Mouse (Mus musculus) liver, adult 2 months (tissue): ENCODE results near the gene Rtf1. TPM values are rescaled to one million over a fixed set of nuclear protein-coding genes. Genes with fewer than 3 reads are reported as not detected.

Experiments
- DNase-seq: peaks from one replicate; pipeline ENCODE4 v3.0.0-alpha.2; 2011; ENCODE audit warnings: low read depth, low spot score; ENCODE audit errors: extremely low read depth
- H3K27ac ChIP-seq: fragments of 200-500 bp; replicated peaks from 2 replicates; pipeline ENCODE4 v1.5.1; 2012; ENCODE audit warnings: low read depth, mild to moderate bottlenecking, control low read depth, inconsistent platforms, low read length; ENCODE audit not compliant: insufficient read depth
- H3K27me3 ChIP-seq: fragments of 200-500 bp; 2 replicates; pipeline ENCODE4 v1.6.1; 2012; ENCODE audit warnings: mild to moderate bottlenecking, moderate library complexity, low read length, inconsistent platforms; ENCODE audit not compliant: control insufficient read depth, insufficient read depth
- H3K36me3 ChIP-seq: fragments of 200-500 bp; 2 replicates; pipeline ENCODE4 v1.6.1; 2012; ENCODE audit warnings: low read length, inconsistent platforms; ENCODE audit not compliant: control insufficient read depth, insufficient read depth
- H3K4me1 ChIP-seq: fragments of 200-500 bp; 2 replicates; pipeline ENCODE4 v1.6.1; 2011; ENCODE audit warnings: low read length; ENCODE audit not compliant: control insufficient read depth, insufficient read depth
- H3K4me3 ChIP-seq: fragments of 200-500 bp; 2 replicates; pipeline ENCODE4 v1.5.1; 2011; ENCODE audit warnings: low read depth, mild to moderate bottlenecking, control low read depth, low read length, moderate library complexity; ENCODE audit not compliant: insufficient read depth
- H3K79me2 ChIP-seq: fragments of 200-500 bp; 2 replicates; pipeline ENCODE4 v1.6.1; 2012; ENCODE audit warnings: inconsistent platforms, mild to moderate bottlenecking, low read length, moderate library complexity; ENCODE audit not compliant: control insufficient read depth, insufficient read depth
- H3K9ac ChIP-seq: fragments of 200-500 bp; 2 replicates; pipeline ENCODE4 v1.6.1; 2012; ENCODE audit warnings: low read depth, mild to moderate bottlenecking, control low read depth, inconsistent platforms, low read length
- CTCF ChIP-seq: fragments of 200-500 bp; IDR thresholded peaks from 2 replicates; pipeline ENCODE4 v1.5.1; 2011; ENCODE audit warnings: low read depth, low read length, control low read depth
- POLR2A ChIP-seq: fragments of 200-500 bp; IDR thresholded peaks from 2 replicates; pipeline ENCODE4 v1.6.1; 2011; ENCODE audit warnings: low read length, control low read depth; ENCODE audit not compliant: insufficient read depth; ENCODE audit errors: extremely low read depth
- WGBS: fragments of 180-500 bp; shearing (Covaris S2); methylation state at CpG from one replicate; pipeline ENCODE4 v1.1.7; 2018; 5-methylcytosine and 5-hydroxymethylcytosine counted together
- polyA plus RNA-seq: library from polyadenylated mRNA; depleted of rRNA; stranded (reverse); fragments of >200 nt; gene quantifications from 2 replicates; pipeline ENCODE4 v1.2.3, GENCODE M21; 2012
- total RNA-seq: library from RNA; depleted of rRNA; stranded (reverse); fragments of >200 nt; gene quantifications from 2 replicates; pipeline ENCODE4 v1.2.3, GENCODE M21; 2014

The Rtf1 gene
- total and polyA plus RNA-seq, 2 experiments = 5.2 to 5.4 TPM

DNA sequence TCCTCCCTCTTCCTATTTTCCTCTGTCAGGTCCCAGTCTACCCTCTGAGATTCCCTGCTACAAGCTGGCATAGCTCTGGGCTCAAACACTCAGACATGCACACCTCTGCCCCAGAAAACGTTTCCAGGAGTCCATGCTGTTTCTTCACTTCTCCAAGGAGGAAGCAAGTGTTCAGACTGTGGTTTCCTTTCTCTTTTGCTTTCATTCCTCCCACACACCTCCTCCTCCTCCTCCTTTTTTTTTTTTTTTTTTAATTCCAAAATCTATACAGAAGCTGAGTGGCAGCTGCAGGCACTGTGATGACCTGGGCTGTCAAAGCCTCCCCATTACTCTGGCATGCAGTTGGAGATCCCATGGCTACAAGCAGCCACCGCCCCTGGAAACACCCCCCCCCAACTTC is 65.7 kb downstream of the Rtf1 start:
- no peak overlapping the region for H3K27ac ChIP-seq

GRCm38 (mm10) chr2:119741581-119742411 is 66.9 kb downstream of the Rtf1 start, which contains the start of gene Itpka:
TSS of gene Itpka (plus strand) at chr2:119742337.
- peak within 1 kb of the TSS; percentile 84 for H3K9ac ChIP-seq
- peak within 1 kb of the TSS; percentile 82 for H3K4me3 ChIP-seq
- H3K27ac ChIP-seq = 0 out of 2 replicates have a peak within 1 kb of the TSS, but pooled peaks have one; percentile 19
- peaks cover 14% of the 10 kb centered on the region; the same call in 1 of the 2 replicates for H3K4me1 ChIP-seq
- TF ChIP-seq POLR2A (no peak), CTCF (no peak)
- H3K27me3 ChIP-seq = peaks cover 8% of the 10 kb centered on the region
- H3K36me3 ChIP-seq = no peaks in the 10 kb centered on the region
- peak; percentile 17 for DNase-seq
- no peaks in the 10 kb centered on the region for H3K79me2 ChIP-seq
- WGBS = 3% methylated on average over 48 of the region's 53 CpGs

More for the DNA sequence above, 65.7 kb downstream of the Rtf1 start:
- DNase-seq = no peak
- Histone ChIP-seq H3K36me3 (no peaks in the 10 kb centered on the region), H3K79me2 (no peaks in the 10 kb centered on the region), H3K9ac (no peak overlapping the region), H3K4me1 (peaks cover 14% of the 10 kb centered on the region; the same call in 1 of the 2 replicates), H3K27me3 (peaks cover 8% of the 10 kb centered on the region), H3K4me3 (no peak overlapping the region)
- 66% methylated on average over 2 of the region's 2 CpGs for WGBS
- TF ChIP-seq POLR2A (no peak), CTCF (no peak)

DNA sequence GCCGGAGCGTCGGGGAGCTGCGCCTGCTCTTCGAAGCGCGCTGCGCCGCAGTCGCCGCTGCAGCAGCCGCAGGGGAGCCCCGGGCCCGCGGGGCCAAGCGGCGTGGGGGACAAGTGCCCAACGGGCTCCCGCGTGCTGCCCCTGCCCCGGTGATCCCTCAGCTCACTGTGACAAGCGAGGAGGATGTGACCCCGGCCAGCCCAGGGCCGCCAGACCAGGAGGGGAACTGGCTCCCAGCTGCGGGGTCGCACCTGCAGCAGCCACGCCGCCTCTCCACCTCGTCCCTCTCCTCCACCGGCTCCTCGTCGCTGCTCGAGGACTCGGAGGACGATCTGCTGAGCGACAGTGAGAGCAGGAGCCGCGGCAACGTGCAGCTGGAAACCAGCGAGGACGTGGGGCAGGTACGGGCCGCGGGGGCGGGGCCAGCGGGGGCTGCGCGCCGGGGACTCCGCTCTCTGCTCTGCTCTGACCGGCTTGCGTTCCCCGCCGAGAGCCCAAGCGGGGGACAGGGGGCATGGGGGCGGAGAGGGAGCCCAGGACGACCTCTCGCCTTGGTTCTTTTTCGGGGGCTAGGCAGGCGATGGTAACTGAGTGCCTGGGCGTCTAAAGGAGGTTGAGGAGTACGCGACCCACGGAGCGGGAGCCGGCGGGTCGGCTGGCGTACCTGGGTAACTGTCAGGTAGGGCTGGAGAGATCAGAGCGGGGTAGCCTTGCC is 67.8 kb downstream of the Rtf1 start:
- H3K4me3 ChIP-seq = peak overlapping the region; percentile 82
- H3K79me2 ChIP-seq = no peaks in the 10 kb centered on the region
- TF ChIP-seq POLR2A = no peak
- TF ChIP-seq CTCF = no peak
- 1% methylated on average over 70 of the region's 70 CpGs for WGBS
- H3K4me1 ChIP-seq = peaks cover 14% of the 10 kb centered on the region; the same call in 1 of the 2 replicates
- H3K27me3 ChIP-seq = peaks cover 8% of the 10 kb centered on the region
- H3K9ac ChIP-seq = peak overlapping the region; percentile 84
- no peak for DNase-seq
- H3K36me3 ChIP-seq = no peaks in the 10 kb centered on the region
- H3K27ac ChIP-seq = no peak overlapping the region

DNA sequence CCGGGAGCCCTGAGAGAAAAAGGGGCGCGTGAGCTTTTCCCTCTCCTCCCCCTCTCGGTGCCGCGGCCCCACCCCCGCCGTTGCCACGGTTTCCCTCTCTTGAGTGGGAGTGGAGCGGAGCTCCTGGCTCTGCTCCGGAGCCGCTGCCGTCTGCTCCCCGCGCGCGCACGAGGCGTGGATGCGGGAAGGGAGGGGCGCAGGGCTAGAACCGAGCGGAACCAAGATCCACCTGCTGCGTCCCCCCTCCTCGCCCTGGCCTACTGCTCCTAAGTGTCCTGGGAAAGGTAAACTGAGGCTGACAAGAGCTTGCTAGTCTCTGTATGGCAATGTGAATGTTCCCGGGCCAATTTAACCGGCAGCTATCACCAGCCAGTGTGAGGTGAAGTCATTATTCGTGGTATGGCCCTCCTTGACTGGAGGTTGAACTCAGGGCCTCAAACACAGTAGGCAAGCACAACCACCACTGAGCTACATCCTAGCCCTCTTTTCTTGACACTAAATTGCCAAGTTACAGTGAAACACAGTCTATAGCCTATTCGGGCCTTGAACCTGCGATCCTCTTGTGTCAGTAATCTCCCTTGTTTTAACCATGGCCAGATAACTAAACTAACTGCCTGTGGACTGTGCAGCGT is 68.4 kb downstream of the Rtf1 start:
- WGBS = 16% methylated on average over 30 of the region's 31 CpGs
- no peak overlapping the region for H3K27ac ChIP-seq
- no peak for DNase-seq
- H3K9ac ChIP-seq = peak overlapping the region; percentile 84
- no peaks in the 10 kb centered on the region for H3K36me3 ChIP-seq
- peak overlapping the region; percentile 82 for H3K4me3 ChIP-seq
- TF ChIP-seq CTCF (no peak), POLR2A (no peak)
- peaks cover 8% of the 10 kb centered on the region for H3K27me3 ChIP-seq
- no peaks in the 10 kb centered on the region for H3K79me2 ChIP-seq
- peaks cover 14% of the 10 kb centered on the region; the same call in 1 of the 2 replicates for H3K4me1 ChIP-seq

DNA sequence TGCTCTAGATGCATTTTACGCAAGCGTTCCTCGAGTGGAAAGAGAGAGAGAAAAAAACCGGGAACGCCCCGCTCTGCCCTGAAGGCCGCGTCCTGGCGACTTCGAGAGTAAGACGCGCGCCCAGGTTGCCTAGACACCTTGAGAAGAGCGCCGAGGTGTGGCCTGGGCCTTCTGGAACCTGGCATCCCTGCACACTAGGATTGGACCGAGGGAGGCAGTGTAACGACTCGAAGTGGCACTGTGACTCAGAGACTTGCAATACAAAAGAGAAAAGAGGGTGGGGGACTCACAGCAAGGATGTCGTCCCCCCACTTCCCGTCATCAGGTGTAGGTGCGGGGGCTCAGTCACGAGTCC is 68.9 kb downstream of the Rtf1 start:
- Histone ChIP-seq H3K9ac (no peak overlapping the region), H3K27me3 (peaks cover 8% of the 10 kb centered on the region)
- TF ChIP-seq CTCF = no peak
- no peak for TF ChIP-seq POLR2A

More for the DNA sequence above, 68.9 kb downstream of the Rtf1 start:
- peaks cover 14% of the 10 kb centered on the region; the same call in 1 of the 2 replicates for H3K4me1 ChIP-seq
- DNase-seq = no peak
- H3K36me3 ChIP-seq = no peaks in the 10 kb centered on the region
- H3K27ac ChIP-seq = no peak overlapping the region
- 47% methylated on average over 22 of the region's 22 CpGs for WGBS
- H3K79me2 ChIP-seq = no peaks in the 10 kb centered on the region
- H3K4me3 ChIP-seq = no peak overlapping the region
